Mouse (Mus musculus) macrophage (primary cell): ENCODE measurements around the gene Col5a2. TPM values are rescaled to one million over a fixed set of nuclear protein-coding genes. Genes with fewer than 3 reads are reported as not detected.

ENCODE experiments used
- H3K27ac ChIP-seq: fragments of 350-480 bp; formaldehyde crosslinking; 2 replicates; pipeline ENCODE4 v1.9.0; 2021
- H3K36me3 ChIP-seq: fragments of 350-480 bp; formaldehyde crosslinking; 2 replicates; pipeline ENCODE4 v1.9.0; 2021; ENCODE audit errors: inconsistent target
- H3K4me3 ChIP-seq: fragments of 350-480 bp; formaldehyde crosslinking; 2 replicates; pipeline ENCODE4 v1.9.0; 2021; ENCODE audit errors: inconsistent target
- H3K79me2 ChIP-seq: fragments of 350-480 bp; formaldehyde crosslinking; 2 replicates; pipeline ENCODE4 v1.9.0; 2021; ENCODE audit errors: inconsistent target
- WGBS: methylation state at CpG from one replicate; pipeline ENCODE4 v1.1.7; 2026; ENCODE audit warnings: inconsistent platforms; ENCODE audit not compliant: missing documents; 5-methylcytosine and 5-hydroxymethylcytosine counted together
- polyA plus RNA-seq: library from polyadenylated mRNA; stranded (reverse); fragments of 250-400 nt; gene quantifications from 3 replicates; pipeline ENCODE4 v1.2.4, GENCODE M21; 2018; ENCODE audit warnings: inconsistent platforms

Gene Col5a2
- polyA plus RNA-seq, 1 experiment from 2014 or later = 0.07 TPM

DNA sequence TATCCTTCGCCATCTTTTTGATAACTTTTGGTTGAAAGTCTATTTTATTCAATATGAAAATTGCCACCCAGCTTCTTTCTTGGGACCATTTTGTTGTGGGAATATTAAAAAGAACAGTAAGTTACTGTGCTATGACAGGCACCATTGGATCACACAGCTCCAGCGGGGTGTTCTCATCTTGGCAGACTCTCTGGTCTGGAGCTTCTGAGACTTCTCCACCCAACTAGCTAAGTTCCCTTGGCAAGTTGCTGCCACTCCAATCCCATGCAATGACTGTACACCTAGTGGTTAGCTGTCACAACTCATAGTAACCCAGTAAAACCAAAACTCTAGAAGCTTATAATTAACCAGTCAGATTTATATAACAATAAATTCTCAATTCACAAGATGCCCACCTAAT, 139.8 kb downstream of the Col5a2 start:
- whole genome bisulfite sequencing = 100% methylated on average over 2 of the region's 2 CpGs
- no peaks in the 10 kb centered on the region for H3K36me3 ChIP-seq
- no peak overlapping the region for H3K4me3 ChIP-seq
- no peak overlapping the region for H3K27ac ChIP-seq
- H3K79me2 ChIP-seq = no peaks in the 10 kb centered on the region

DNA sequence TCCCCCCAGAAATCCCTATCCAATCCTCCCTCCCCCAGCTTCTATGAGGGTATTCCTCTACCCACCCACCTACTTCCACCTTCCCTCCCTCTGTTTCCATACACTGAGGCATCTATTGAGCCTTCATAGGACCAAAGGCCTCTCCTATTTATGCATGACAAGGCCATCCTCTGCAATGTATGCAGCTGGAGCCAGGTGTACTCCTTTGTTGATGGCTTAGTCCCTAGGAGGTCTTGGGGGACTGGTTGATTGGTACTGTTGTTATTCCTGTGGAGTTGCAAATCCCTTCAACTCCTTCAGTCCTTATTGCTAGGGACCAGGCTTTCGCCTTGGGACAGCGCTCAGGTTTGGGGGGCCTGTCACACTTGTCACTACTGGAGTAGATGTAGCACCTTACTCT, 143.4 kb downstream of the Col5a2 start:
- H3K79me2 ChIP-seq = no peaks in the 10 kb centered on the region
- H3K27ac ChIP-seq = no peak overlapping the region
- no peaks in the 10 kb centered on the region for H3K36me3 ChIP-seq
- no peak overlapping the region for H3K4me3 ChIP-seq
- 100% methylated on average over 2 of the region's 2 CpGs for WGBS

DNA sequence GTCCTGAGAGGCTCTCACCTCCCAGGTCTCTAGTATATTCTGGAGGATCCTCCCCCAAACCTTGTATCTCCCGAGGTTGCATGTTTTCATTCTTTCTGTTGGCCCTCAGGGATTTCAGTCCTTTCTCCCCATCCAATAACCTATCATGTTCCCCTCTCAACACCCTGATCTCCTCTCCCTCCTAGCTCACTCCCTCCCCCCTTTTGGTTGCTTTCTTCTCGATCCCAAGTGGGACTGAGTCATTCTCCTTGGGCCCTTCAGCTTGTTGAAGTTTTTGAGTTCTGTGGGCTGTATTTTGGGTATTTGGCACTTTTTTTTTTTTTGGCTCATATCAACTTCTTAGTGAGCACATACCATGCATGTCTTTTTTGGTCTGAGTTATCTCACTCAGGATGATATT, 143.9 kb downstream of the Col5a2 start:
- Histone ChIP-seq H3K27ac (no peak overlapping the region), H3K4me3 (no peak overlapping the region), H3K36me3 (no peaks in the 10 kb centered on the region), H3K79me2 (no peaks in the 10 kb centered on the region)
- WGBS = 86% methylated on average over 2 of the region's 2 CpGs

DNA sequence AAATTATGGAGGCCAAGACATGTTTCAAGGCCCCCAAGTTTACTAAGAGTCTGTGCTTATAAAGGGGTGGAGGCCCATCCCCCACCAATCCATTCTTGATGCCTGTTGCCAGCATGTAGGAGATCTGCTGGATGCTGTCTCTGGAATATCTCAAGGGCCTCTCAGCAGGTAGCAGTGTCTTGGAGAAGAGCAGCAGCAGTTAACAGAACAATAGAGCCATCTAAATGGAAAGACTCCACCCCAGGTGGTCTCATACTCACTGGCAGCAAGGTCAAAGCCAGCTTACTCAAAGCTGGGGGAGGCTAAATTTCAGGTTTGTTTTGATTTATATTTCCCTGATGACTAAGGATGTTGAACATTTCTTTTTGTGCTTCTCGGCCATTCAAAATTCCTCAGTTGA, 145.1 kb downstream of the Col5a2 start:
- H3K79me2 ChIP-seq = no peaks in the 10 kb centered on the region
- WGBS = 86% methylated on average over 1 of the region's 1 CpGs

DNA sequence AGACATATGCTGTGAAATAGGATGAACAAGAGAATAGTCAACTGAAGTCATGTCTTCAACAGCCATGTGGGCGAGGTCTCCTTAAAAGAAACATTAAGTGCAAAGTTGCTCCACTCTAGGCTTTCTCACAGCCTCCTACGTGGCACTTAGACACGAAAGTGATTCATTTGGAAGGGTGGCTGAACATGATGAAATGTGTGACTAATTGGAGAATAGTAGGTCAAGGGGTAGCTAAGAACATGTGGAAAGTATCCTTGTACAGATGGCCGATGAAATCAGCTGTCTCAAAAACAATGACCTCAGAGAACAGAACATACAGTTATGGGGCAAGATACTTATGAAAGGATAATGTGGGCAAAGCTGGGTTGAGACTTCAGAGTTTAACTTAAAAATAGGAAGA, 147.1 kb downstream of the Col5a2 start:
- Histone ChIP-seq H3K36me3 (no peaks in the 10 kb centered on the region), H3K79me2 (no peaks in the 10 kb centered on the region), H3K27ac (no peak overlapping the region), H3K4me3 (no peak overlapping the region)
- 97% methylated on average over 4 of the region's 4 CpGs for WGBS

More for the DNA sequence above, 145.1 kb downstream of the Col5a2 start:
- no peak overlapping the region for H3K27ac ChIP-seq
- H3K36me3 ChIP-seq = no peaks in the 10 kb centered on the region
- H3K4me3 ChIP-seq = no peak overlapping the region

DNA sequence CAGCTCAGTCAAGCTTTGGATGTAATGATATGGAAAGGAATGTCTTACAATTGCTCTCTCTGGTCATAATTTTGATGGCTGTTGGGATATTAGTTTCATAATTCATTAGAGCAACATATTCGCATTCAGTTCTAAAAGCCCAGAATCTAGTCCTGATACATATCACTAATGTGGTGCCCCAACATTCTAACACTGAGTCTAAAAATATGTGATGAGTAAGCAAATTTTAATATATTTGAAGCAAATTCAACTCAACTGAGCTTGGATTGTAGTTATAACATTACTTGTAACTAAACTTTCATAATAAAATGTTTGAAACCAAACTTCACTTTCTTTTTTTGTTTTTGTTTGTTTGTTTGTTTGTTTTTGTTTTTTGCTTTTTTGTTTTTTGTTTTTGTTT, 173.9 kb downstream of the Col5a2 start:
- Histone ChIP-seq H3K4me3 (no peak overlapping the region), H3K79me2 (no peaks in the 10 kb centered on the region), H3K36me3 (no peaks in the 10 kb centered on the region), H3K27ac (no peak overlapping the region)
- 93% methylated on average over 1 of the region's 1 CpGs for WGBS

Other genes with a start within 250 kb of the Col5a2 start
- gene Col3a1, start 191.7 kb downstream of the Col5a2 start, polyA plus RNA-seq = 0.10 to 0.36 TPM in 2 of 3 replicates, not detected in the other